Comparison of ENCODE assay signal across 34 mouse cellular contexts in genomic region chr19:13221666-13222065, GRCm38 (mm10). TPM values are rescaled to one million over a fixed set of nuclear protein-coding genes. Genes with fewer than 3 reads are reported as not detected.
A peak's percentile ranks its signal among the peaks of the same experiment; 100 is the strongest.
DNase-seq lines count a peak whose midpoint lies in the region; ATAC-seq lines count a peak whose summit lies in the region.
"Had no signal": no experiment of that assay in that cellular context is flagged by ENCODE, and none has a peak within 500 bp of the region (broad histone marks: within the 10 kb centered on the region; RNA-seq: fewer than 3 reads in every experiment).

No protein-coding gene starts in this region.

- H3K4me2 ChIP-seq in hindbrain, embryonic 14.5 days (replicated peaks) = no peak overlapping the region
- H3K4me2 ChIP-seq: embryonic facial prominence, embryonic 13.5 days; forebrain, embryonic 12.5 days; forebrain, embryonic 15.5 days; heart, embryonic 13.5 days; hindbrain, embryonic 12.5 days; intestine, embryonic 15.5 days had no signal

- 88% methylated on average over 11 of the region's 11 CpGs for WGBS in hindbrain, embryonic 14.5 days

- peak; percentile 2 for DNase-seq in 3134 (ENCODE audit: extremely low read depth, insufficient read length, low spot score)
- peak; percentile 34 for DNase-seq in ES-CJ7 (ENCODE audit: low read depth, low spot score)
- peak; percentile 39 for DNase-seq in NIH3T3 (ENCODE audit: low read depth)
- no peak for DNase-seq in hindbrain, embryonic 14.5 days (ENCODE audit: low spot score)
- no peak for DNase-seq in retina, embryonic 14.5 days (ENCODE audit: low spot score)
- DNase-seq: adrenal gland, adult 8-10 months; adrenal gland, postnatal 25 days; cerebellum, adult 11-12 months; cerebellum, adult 8-10 months; cerebellum, postnatal 10 days; cerebellum, postnatal 36 days; embryo, embryonic 11 days; heart, adult 2 months; heart, postnatal 14 days; kidney, adult 11 months had no signal

- H3K9me3 ChIP-seq in hindbrain, embryonic 14.5 days (ENCODE audit: control insufficient read depth, low read length) = peaks cover 35% of the 10 kb centered on the region
- H3K9me3 ChIP-seq: intestine, embryonic 15.5 days had no signal

- no peak for ATAC-seq in hindbrain, embryonic 14.5 days (ENCODE audit: low FRiP score)
- no peak for ATAC-seq in granulocyte monocyte progenitor cell, adult 5-6 weeks (replicated peaks; ENCODE audit: poor library complexity, severe bottlenecking)
- ATAC-seq: activated CD4-positive, CD25-positive, alpha-beta regulatory T cell, adult 4 months; forebrain, embryonic 15.5 days; hindbrain, embryonic 16.5 days; intestine, embryonic 15.5 days; Patski had no signal

- no peak overlapping the region for H3K4me3 ChIP-seq in hindbrain, embryonic 14.5 days (replicated peaks; ENCODE audit: low read length)
- H3K4me3 ChIP-seq: embryonic facial prominence, embryonic 10.5 days; embryonic facial prominence, embryonic 13.5 days; erythroblast, embryonic 14.5 days; forebrain, embryonic 12.5 days; forebrain, embryonic 15.5 days; heart, adult 2 months; heart, embryonic 10.5 days; heart, embryonic 13.5 days; hindbrain, embryonic 12.5 days; intestine, embryonic 15.5 days had no signal

- no peaks in the 10 kb centered on the region for H3K27me3 ChIP-seq in hindbrain, embryonic 14.5 days (ENCODE audit: control insufficient read depth, insufficient read depth, low read length)
- H3K27me3 ChIP-seq: embryonic facial prominence, embryonic 13.5 days; forebrain, embryonic 12.5 days; forebrain, embryonic 15.5 days; heart, embryonic 13.5 days; hindbrain, embryonic 12.5 days; intestine, embryonic 15.5 days; Patski had no signal

- no peak overlapping the region for H3K9ac ChIP-seq in hindbrain, embryonic 14.5 days
- H3K9ac ChIP-seq: embryonic facial prominence, embryonic 13.5 days; forebrain, embryonic 12.5 days; forebrain, embryonic 15.5 days; heart, embryonic 13.5 days; hindbrain, embryonic 12.5 days; intestine, embryonic 15.5 days had no signal

- H3K27ac ChIP-seq in hindbrain, embryonic 14.5 days = no peak overlapping the region
- H3K27ac ChIP-seq: embryonic facial prominence, embryonic 10.5 days; embryonic facial prominence, embryonic 13.5 days; forebrain, embryonic 12.5 days; forebrain, embryonic 15.5 days; heart, adult 2 months; heart, embryonic 10.5 days; heart, embryonic 13.5 days; hindbrain, embryonic 12.5 days; intestine, embryonic 15.5 days had no signal

- H3K4me1 ChIP-seq in hindbrain, embryonic 14.5 days (replicated peaks; ENCODE audit: control insufficient read depth, insufficient read depth, low read length) = no peaks in the 10 kb centered on the region
- H3K4me1 ChIP-seq: embryonic facial prominence, embryonic 10.5 days; embryonic facial prominence, embryonic 13.5 days; forebrain, embryonic 12.5 days; forebrain, embryonic 15.5 days; heart, embryonic 10.5 days; heart, embryonic 13.5 days; hindbrain, embryonic 12.5 days; intestine, embryonic 15.5 days had no signal

- no peaks in the 10 kb centered on the region for H3K36me3 ChIP-seq in hindbrain, embryonic 14.5 days (replicated peaks; ENCODE audit: control insufficient read depth, insufficient read depth)
- H3K36me3 ChIP-seq: embryonic facial prominence, embryonic 10.5 days; embryonic facial prominence, embryonic 13.5 days; forebrain, embryonic 12.5 days; forebrain, embryonic 15.5 days; heart, embryonic 10.5 days; heart, embryonic 13.5 days; hindbrain, embryonic 12.5 days; intestine, embryonic 15.5 days had no signal

RNA-seq across cellular contexts. Expression of gene Olfr1463, which starts 9.5 kb away (rescaled TPM):
- not detected in 2 replicates for polyA plus RNA-seq in hindbrain, embryonic 14.5 days (2014; fragmentation: Nextera tagmentation; extraction: Ambion mirVana)
- total RNA-seq in granulocyte monocyte progenitor cell, adult 5-6 weeks (2014; fragmentation: Nextera tagmentation) = not detected in 2 replicates
- total RNA-seq in granulocyte monocyte progenitor cell, adult 5-6 weeks (2017) = not detected in 2 replicates
- total RNA-seq: adrenal gland, adult 8-10 months; adrenal gland, postnatal 25 days; gastrocnemius, adult 8-10 months; gastrocnemius, postnatal 4 days; heart, adult 2 months; heart, postnatal 14 days; hematopoietic stem cell, adult 5-6 weeks had no signal
- polyA plus RNA-seq: activated CD4-positive, CD25-positive, alpha-beta regulatory T cell, adult 4 months; brain, embryonic 14.5 days; cortical plate, adult 2 months; embryonic facial prominence, embryonic 10.5 days; embryonic facial prominence, embryonic 13.5 days; erythroblast, embryonic 14.5 days; forebrain, embryonic 12.5 days; forebrain, embryonic 15.5 days; heart, adult 2 months; heart, embryonic 10.5 days; heart, embryonic 13.5 days; heart, embryonic 16.5 days; hindbrain, embryonic 12.5 days; hindbrain, embryonic 16.5 days; intestine, embryonic 15.5 days; Patski had no signal

RNA-seq across cellular contexts. Expression of gene Olfr1462, which starts 36.1 kb away (rescaled TPM):
- polyA plus RNA-seq in hindbrain, embryonic 14.5 days (2014; fragmentation: Nextera tagmentation; extraction: Ambion mirVana) = not detected in 2 replicates
- total RNA-seq in granulocyte monocyte progenitor cell, adult 5-6 weeks (2014; fragmentation: Nextera tagmentation) = not detected in 2 replicates
- total RNA-seq in granulocyte monocyte progenitor cell, adult 5-6 weeks (2017) = not detected in 2 replicates
- total RNA-seq: adrenal gland, adult 8-10 months; adrenal gland, postnatal 25 days; gastrocnemius, adult 8-10 months; gastrocnemius, postnatal 4 days; heart, adult 2 months; heart, postnatal 14 days; hematopoietic stem cell, adult 5-6 weeks had no signal
- polyA plus RNA-seq: brain, embryonic 14.5 days; cortical plate, adult 2 months; embryonic facial prominence, embryonic 10.5 days; embryonic facial prominence, embryonic 13.5 days; erythroblast, embryonic 14.5 days; forebrain, embryonic 12.5 days; forebrain, embryonic 15.5 days; heart, adult 2 months; heart, embryonic 10.5 days; heart, embryonic 13.5 days; heart, embryonic 16.5 days; hindbrain, embryonic 12.5 days; hindbrain, embryonic 16.5 days; intestine, embryonic 15.5 days; Patski had no signal

RNA-seq across cellular contexts. Expression of gene Olfr1461, which starts 58.9 kb away (rescaled TPM):
- polyA plus RNA-seq in hindbrain, embryonic 14.5 days (2014; fragmentation: Nextera tagmentation; extraction: Ambion mirVana) = not detected in 2 replicates
- total RNA-seq in granulocyte monocyte progenitor cell, adult 5-6 weeks (2014; fragmentation: Nextera tagmentation) = not detected in 2 replicates
- total RNA-seq in granulocyte monocyte progenitor cell, adult 5-6 weeks (2017) = not detected in 2 replicates
- total RNA-seq: adrenal gland, adult 8-10 months; adrenal gland, postnatal 25 days; gastrocnemius, adult 8-10 months; gastrocnemius, postnatal 4 days; heart, adult 2 months; heart, postnatal 14 days; hematopoietic stem cell, adult 5-6 weeks had no signal
- polyA plus RNA-seq: activated CD4-positive, CD25-positive, alpha-beta regulatory T cell, adult 4 months; brain, embryonic 14.5 days; cortical plate, adult 2 months; embryonic facial prominence, embryonic 10.5 days; embryonic facial prominence, embryonic 13.5 days; erythroblast, embryonic 14.5 days; forebrain, embryonic 12.5 days; forebrain, embryonic 15.5 days; heart, adult 2 months; heart, embryonic 10.5 days; heart, embryonic 13.5 days; heart, embryonic 16.5 days; hindbrain, embryonic 12.5 days; hindbrain, embryonic 16.5 days; intestine, embryonic 15.5 days; Patski had no signal

Comparison
In these comparisons a context has a peak if more than half of its experiments do, and no peak if none do; other contexts are left out.
1. DNase-seq: peak in 3134 (single experiment), ES-CJ7 (single experiment) and NIH3T3 (single experiment); none in hindbrain, embryonic 14.5 days (single experiment) and retina, embryonic 14.5 days (single experiment).